Comparison of ENCODE assay signal across 13 mouse cellular contexts in genomic region chr19:38487501-38487900, GRCm38 (mm10). TPM values are rescaled to one million over a fixed set of nuclear protein-coding genes. Genes with fewer than 3 reads are reported as not detected.
DNase-seq lines count a peak whose midpoint lies in the region; ATAC-seq lines count a peak whose summit lies in the region.
"Had no signal": no experiment of that assay in that cellular context is flagged by ENCODE, and none has a peak within 500 bp of the region (broad histone marks: within the 10 kb centered on the region; RNA-seq: fewer than 3 reads in every experiment).

No protein-coding gene starts in this region.

- no peak for DNase-seq in limb, embryonic 10.5 days (ENCODE audit: low spot score)
- DNase-seq in cerebellum, postnatal 25 days = no peak
- DNase-seq in yolk sac, embryonic 10.5 days (ENCODE audit: low spot score) = no peak
- DNase-seq: adrenal gland, postnatal 25 days; cerebellum, postnatal 36 days; heart, adult 2 months had no signal

- peaks cover 4% of the 10 kb centered on the region; the same call in 1 of the 2 replicates for H3K27me3 ChIP-seq in limb, embryonic 13.5 days
- peaks cover 15% of the 10 kb centered on the region for H3K27me3 ChIP-seq in limb, embryonic 10.5 days (ENCODE audit: low read depth, poor library complexity, severe bottlenecking)
- H3K27me3 ChIP-seq in forebrain, embryonic 13.5 days = peaks cover 38% of the 10 kb centered on the region
- peaks cover 14% of the 10 kb centered on the region for H3K27me3 ChIP-seq in hindbrain, embryonic 13.5 days
- peaks cover 5% of the 10 kb centered on the region for H3K27me3 ChIP-seq in neural tube, embryonic 13.5 days
- H3K27me3 ChIP-seq: limb, embryonic 15.5 days; lung, embryonic 15.5 days had no signal

- H3K9ac ChIP-seq in limb, embryonic 13.5 days = no peak overlapping the region; the same call in 1 of the 2 replicates
- H3K9ac ChIP-seq in forebrain, embryonic 13.5 days = no peak overlapping the region
- H3K9ac ChIP-seq in hindbrain, embryonic 13.5 days = no peak overlapping the region
- H3K9ac ChIP-seq in neural tube, embryonic 13.5 days = no peak overlapping the region
- H3K9ac ChIP-seq: limb, embryonic 15.5 days; lung, embryonic 15.5 days had no signal

- no peak overlapping the region for H3K4me3 ChIP-seq in limb, embryonic 13.5 days
- no peak overlapping the region for H3K4me3 ChIP-seq in limb, embryonic 10.5 days
- no peak overlapping the region for H3K4me3 ChIP-seq in forebrain, embryonic 13.5 days
- H3K4me3 ChIP-seq in hindbrain, embryonic 13.5 days = no peak overlapping the region
- H3K4me3 ChIP-seq in neural tube, embryonic 13.5 days = no peak overlapping the region
- H3K4me3 ChIP-seq: heart, adult 2 months; left cerebral cortex, adult 2 months; limb, embryonic 15.5 days; lung, embryonic 15.5 days had no signal

- peaks cover 45% of the 10 kb centered on the region for H3K4me1 ChIP-seq in limb, embryonic 13.5 days
- peaks cover 8% of the 10 kb centered on the region; the same call in 1 of the 2 replicates for H3K4me1 ChIP-seq in limb, embryonic 10.5 days
- H3K4me1 ChIP-seq in forebrain, embryonic 13.5 days = peaks cover 35% of the 10 kb centered on the region
- H3K4me1 ChIP-seq in hindbrain, embryonic 13.5 days (replicated peaks) = peaks cover 34% of the 10 kb centered on the region
- peaks cover 45% of the 10 kb centered on the region for H3K4me1 ChIP-seq in neural tube, embryonic 13.5 days (replicated peaks)

- H3K36me3 ChIP-seq in limb, embryonic 13.5 days = no peaks in the 10 kb centered on the region
- H3K36me3 ChIP-seq in limb, embryonic 10.5 days = no peaks in the 10 kb centered on the region
- H3K36me3 ChIP-seq in forebrain, embryonic 13.5 days (ENCODE audit: poor library complexity, severe bottlenecking) = no peaks in the 10 kb centered on the region
- no peaks in the 10 kb centered on the region for H3K36me3 ChIP-seq in hindbrain, embryonic 13.5 days
- no peaks in the 10 kb centered on the region for H3K36me3 ChIP-seq in neural tube, embryonic 13.5 days
- H3K36me3 ChIP-seq: limb, embryonic 15.5 days; lung, embryonic 15.5 days had no signal

- no peaks in the 10 kb centered on the region for H3K9me3 ChIP-seq in limb, embryonic 13.5 days
- H3K9me3 ChIP-seq in limb, embryonic 10.5 days (replicated peaks) = no peaks in the 10 kb centered on the region
- no peaks in the 10 kb centered on the region for H3K9me3 ChIP-seq in forebrain, embryonic 13.5 days (replicated peaks)
- no peaks in the 10 kb centered on the region for H3K9me3 ChIP-seq in hindbrain, embryonic 13.5 days
- H3K9me3 ChIP-seq in neural tube, embryonic 13.5 days = no peaks in the 10 kb centered on the region
- H3K9me3 ChIP-seq: limb, embryonic 15.5 days; lung, embryonic 15.5 days had no signal

- ATAC-seq in limb, embryonic 13.5 days (ENCODE audit: low FRiP score, low read depth) = no peak
- ATAC-seq in forebrain, embryonic 13.5 days = 0 out of 2 replicates have a peak, but pooled peaks have one; percentile 43
- ATAC-seq in hindbrain, embryonic 13.5 days (ENCODE audit: low FRiP score) = peak; percentile 36; the same call in 1 of the 2 replicates
- ATAC-seq in neural tube, embryonic 13.5 days (ENCODE audit: low read depth) = no peak

- H3K4me2 ChIP-seq in limb, embryonic 13.5 days (replicated peaks) = 0 out of 2 replicates have a peak overlapping the region, but pooled peaks have one; percentile 2
- no peak overlapping the region for H3K4me2 ChIP-seq in forebrain, embryonic 13.5 days
- no peak overlapping the region for H3K4me2 ChIP-seq in hindbrain, embryonic 13.5 days
- peak overlapping the region; percentile 11; the same call in 1 of the 2 replicates for H3K4me2 ChIP-seq in neural tube, embryonic 13.5 days
- H3K4me2 ChIP-seq: limb, embryonic 15.5 days; lung, embryonic 15.5 days had no signal

- no peak overlapping the region for H3K27ac ChIP-seq in limb, embryonic 13.5 days
- H3K27ac ChIP-seq in limb, embryonic 10.5 days = no peak overlapping the region
- no peak overlapping the region for H3K27ac ChIP-seq in forebrain, embryonic 13.5 days
- H3K27ac ChIP-seq in hindbrain, embryonic 13.5 days = peak overlapping the region; percentile 2; the same call in 1 of the 2 replicates
- H3K27ac ChIP-seq in neural tube, embryonic 13.5 days (replicated peaks) = peak overlapping the region; percentile 33; the same call in 1 of the 2 replicates
- H3K27ac ChIP-seq: heart, adult 2 months; left cerebral cortex, adult 2 months; lung, embryonic 15.5 days had no signal

- 60% methylated on average over 4 of the region's 4 CpGs for WGBS in limb, embryonic 13.5 days
- whole genome bisulfite sequencing in limb, embryonic 10.5 days = 65% methylated on average over 4 of the region's 4 CpGs
- 13% methylated on average over 4 of the region's 4 CpGs for WGBS in forebrain, embryonic 13.5 days
- 16% methylated on average over 4 of the region's 4 CpGs for WGBS in hindbrain, embryonic 13.5 days
- 25% methylated on average over 4 of the region's 4 CpGs for WGBS in neural tube, embryonic 13.5 days

RNA-seq across cellular contexts. Expression of gene Plce1, which starts 6.6 kb away (rescaled TPM):
- polyA plus RNA-seq in limb, embryonic 13.5 days (2015; fragmentation: Nextera tagmentation; extraction: Ambion mirVana) = 9.4 and 10.1 TPM in 2 replicates
- polyA plus RNA-seq in limb, embryonic 10.5 days (2016; fragmentation: Nextera tagmentation; extraction: Ambion mirVana) = 1.6 and 2.6 TPM in 2 replicates
- polyA plus RNA-seq in forebrain, embryonic 13.5 days (2015; fragmentation: Nextera tagmentation; extraction: Ambion mirVana) = 5.4 and 5.6 TPM in 2 replicates
- polyA plus RNA-seq in hindbrain, embryonic 13.5 days (2015; fragmentation: Nextera tagmentation; extraction: Ambion mirVana) = 3.8 and 4.8 TPM in 2 replicates
- 5.2 and 6.4 TPM in 2 replicates for polyA plus RNA-seq in neural tube, embryonic 13.5 days (2015; fragmentation: Nextera tagmentation; extraction: Ambion mirVana)

Comparison
In these comparisons a context has a peak if more than half of its experiments do, and no peak if none do; other contexts are left out.
1. ATAC-seq: peak in forebrain, embryonic 13.5 days (single experiment) and hindbrain, embryonic 13.5 days (single experiment); none in limb, embryonic 13.5 days (single experiment) and neural tube, embryonic 13.5 days (single experiment).
2. H3K27ac ChIP-seq: peak in hindbrain, embryonic 13.5 days (single experiment) and neural tube, embryonic 13.5 days (single experiment); none in limb, embryonic 13.5 days (single experiment), limb, embryonic 10.5 days (single experiment) and forebrain, embryonic 13.5 days (single experiment).
3. H3K4me2 ChIP-seq: peak in limb, embryonic 13.5 days (single experiment) and neural tube, embryonic 13.5 days (single experiment); none in forebrain, embryonic 13.5 days (single experiment) and hindbrain, embryonic 13.5 days (single experiment).